Mouse (Mus musculus) heart, embryonic 10.5 days (tissue): ENCODE results near the gene Cmtr2. TPM values are rescaled to one million over a fixed set of nuclear protein-coding genes. Genes with fewer than 3 reads are reported as not detected.
A peak's percentile ranks its signal among the peaks of the same experiment; 100 is the strongest.

Experiments
- DNase-seq: peaks from one replicate; pipeline ENCODE4 v3.0.0-alpha.2; 2017; ENCODE audit warnings: low spot score
- H3K27ac ChIP-seq: fragments of 300-500 bp; sonication (generic); 2 replicates; pipeline ENCODE4 v1.5.1; 2016; ENCODE audit warnings: mild to moderate bottlenecking
- H3K27me3 ChIP-seq: fragments of 300-500 bp; sonication (generic); 2 replicates; pipeline ENCODE4 v1.6.1; 2016; ENCODE audit warnings: mild to moderate bottlenecking; ENCODE audit not compliant: poor library complexity, insufficient read depth, severe bottlenecking
- H3K36me3 ChIP-seq: fragments of 300-500 bp; sonication (generic); 2 replicates; pipeline ENCODE4 v1.6.1; 2016; ENCODE audit warnings: mild to moderate bottlenecking, moderate library complexity
- H3K4me1 ChIP-seq: fragments of 300-500 bp; sonication (generic); 2 replicates; pipeline ENCODE4 v1.6.1; 2016; ENCODE audit warnings: mild to moderate bottlenecking
- H3K4me3 ChIP-seq: fragments of 300-500 bp; sonication (generic); 2 replicates; pipeline ENCODE4 v1.5.1; 2016; ENCODE audit warnings: mild to moderate bottlenecking, moderate library complexity
- H3K9me3 ChIP-seq: fragments of 300-500 bp; sonication (generic); 2 replicates; pipeline ENCODE4 v1.6.1; 2016; ENCODE audit warnings: mild to moderate bottlenecking, moderate library complexity
- WGBS: fragments of 180-500 bp; shearing (Covaris S2); methylation state at CpG from one replicate; pipeline ENCODE4 v1.1.7; 2016; 5-methylcytosine and 5-hydroxymethylcytosine counted together
- polyA plus RNA-seq: library from polyadenylated mRNA; unstranded; fragments of >200 nt; fragmentation: Nextera tagmentation; extraction: Ambion mirVana; gene quantifications from 2 replicates; pipeline ENCODE4 v1.2.1, GENCODE M21; 2016

The Cmtr2 gene
- polyA plus RNA-seq, 1 experiment from 2014 or later, result 7.6 TPM

GRCm38 (mm10) chr8:110216253-110216652, 788 bp downstream of the Cmtr2 start:
- Histone ChIP-seq H3K9me3 (no peaks in the 10 kb centered on the region), H3K27ac (no peak overlapping the region), H3K4me1 (peaks cover 11% of the 10 kb centered on the region), H3K36me3 (peaks cover 5% of the 10 kb centered on the region), H3K4me3 (no peak overlapping the region), H3K27me3 (no peaks in the 10 kb centered on the region)
- WGBS, result 68% methylated on average over 5 of the region's 5 CpGs
- DNase-seq, result no peak

GRCm38 (mm10) chr8:110217198-110217597, 1.7 kb downstream of the Cmtr2 start:
- Histone ChIP-seq H3K27ac (peak overlapping the region; percentile 83; the same call in 1 of the 2 replicates), H3K9me3 (no peaks in the 10 kb centered on the region), H3K36me3 (peaks cover 14% of the 10 kb centered on the region), H3K4me1 (peaks cover 11% of the 10 kb centered on the region), H3K27me3 (no peaks in the 10 kb centered on the region), H3K4me3 (peak overlapping the region; percentile 76)
- WGBS, result 37% methylated on average over 5 of the region's 5 CpGs
- DNase-seq, result no peak

- 0% methylated on average over 43 of the region's 43 CpGs for WGBS
- peak overlapping the region; percentile 83 for H3K27ac ChIP-seq
Observed at GRCm38 (mm10) chr8:110217681-110218131, 2.2 kb downstream of the Cmtr2 start.

GRCm38 (mm10) chr8:110218511-110218910, 3.0 kb downstream of the Cmtr2 start:
- no peak for DNase-seq
- Histone ChIP-seq H3K36me3 (peaks cover 28% of the 10 kb centered on the region), H3K27ac (no peak overlapping the region), H3K27me3 (no peaks in the 10 kb centered on the region), H3K9me3 (no peaks in the 10 kb centered on the region), H3K4me3 (peak overlapping the region; percentile 76), H3K4me1 (peaks cover 11% of the 10 kb centered on the region)
- whole genome bisulfite sequencing, result 69% methylated on average over 5 of the region's 5 CpGs

More at GRCm38 (mm10) chr8:110217681-110218131, 2.2 kb downstream of the Cmtr2 start:
- peak; percentile 100 for DNase-seq
- H3K4me3 ChIP-seq, result peak overlapping the region; percentile 76
- H3K36me3 ChIP-seq, result peaks cover 19% of the 10 kb centered on the region
- H3K4me1 ChIP-seq, result peaks cover 11% of the 10 kb centered on the region
- H3K9me3 ChIP-seq, result no peaks in the 10 kb centered on the region
- H3K27me3 ChIP-seq, result no peaks in the 10 kb centered on the region

GRCm38 (mm10) chr8:110220936-110221335, 5.5 kb downstream of the Cmtr2 start:
- Histone ChIP-seq H3K4me3 (no peak overlapping the region), H3K27me3 (no peaks in the 10 kb centered on the region), H3K4me1 (peaks cover 11% of the 10 kb centered on the region), H3K27ac (no peak overlapping the region), H3K9me3 (no peaks in the 10 kb centered on the region), H3K36me3 (peaks cover 32% of the 10 kb centered on the region)
- WGBS, result 90% methylated on average over 14 of the region's 14 CpGs
- no peak for DNase-seq

- Histone ChIP-seq H3K9me3 (no peaks in the 10 kb centered on the region), H3K4me3 (no peak overlapping the region), H3K36me3 (no peaks in the 10 kb centered on the region), H3K4me1 (no peaks in the 10 kb centered on the region), H3K27ac (no peak overlapping the region), H3K27me3 (no peaks in the 10 kb centered on the region)
- WGBS, result 78% methylated on average over 6 of the region's 6 CpGs
- DNase-seq, result no peak
Observed at GRCm38 (mm10) chr8:110230803-110231202, 15.3 kb downstream of the Cmtr2 start.

- DNase-seq, result no peak
- 41% methylated on average over 7 of the region's 7 CpGs for WGBS
- no peaks in the 10 kb centered on the region for H3K4me1 ChIP-seq
- H3K9me3 ChIP-seq, result no peaks in the 10 kb centered on the region
- H3K27ac ChIP-seq, result no peak overlapping the region
- no peaks in the 10 kb centered on the region for H3K36me3 ChIP-seq
- no peaks in the 10 kb centered on the region for H3K27me3 ChIP-seq
- H3K4me3 ChIP-seq, result no peak overlapping the region
Observed at GRCm38 (mm10) chr8:110242278-110243177, 27.1 kb downstream of the Cmtr2 start.

GRCm38 (mm10) chr8:110244566-110244965, 29.1 kb downstream of the Cmtr2 start:
- H3K4me3 ChIP-seq, result no peak overlapping the region
- WGBS, result 42% methylated on average over 2 of the region's 2 CpGs

GRCm38 (mm10) chr8:110247238-110247637, 31.8 kb downstream of the Cmtr2 start:
- no peaks in the 10 kb centered on the region for H3K36me3 ChIP-seq
- no peak overlapping the region for H3K4me3 ChIP-seq
- WGBS, result 77% methylated on average over 6 of the region's 6 CpGs
- DNase-seq, result no peak
- no peaks in the 10 kb centered on the region for H3K9me3 ChIP-seq
- no peaks in the 10 kb centered on the region for H3K27me3 ChIP-seq
- H3K4me1 ChIP-seq, result no peaks in the 10 kb centered on the region
- H3K27ac ChIP-seq, result no peak overlapping the region

More at GRCm38 (mm10) chr8:110244566-110244965, 29.1 kb downstream of the Cmtr2 start:
- H3K27me3 ChIP-seq, result no peaks in the 10 kb centered on the region
- H3K36me3 ChIP-seq, result no peaks in the 10 kb centered on the region
- no peak for DNase-seq
- H3K4me1 ChIP-seq, result no peaks in the 10 kb centered on the region
- no peak overlapping the region for H3K27ac ChIP-seq
- no peaks in the 10 kb centered on the region for H3K9me3 ChIP-seq

- Histone ChIP-seq H3K9me3 (no peaks in the 10 kb centered on the region), H3K27me3 (no peaks in the 10 kb centered on the region), H3K4me3 (no peak overlapping the region), H3K4me1 (no peaks in the 10 kb centered on the region), H3K27ac (no peak overlapping the region), H3K36me3 (no peaks in the 10 kb centered on the region)
- no peak for DNase-seq
- 66% methylated on average over 4 of the region's 4 CpGs for WGBS
Observed at GRCm38 (mm10) chr8:110253986-110254385, 38.5 kb downstream of the Cmtr2 start.

GRCm38 (mm10) chr8:110265796-110266305, 50.4 kb downstream of the Cmtr2 start:
- Histone ChIP-seq H3K36me3 (no peaks in the 10 kb centered on the region), H3K9me3 (no peaks in the 10 kb centered on the region), H3K27me3 (no peaks in the 10 kb centered on the region), H3K27ac (no peak overlapping the region), H3K4me3 (no peak overlapping the region), H3K4me1 (peaks cover 14% of the 10 kb centered on the region)
- no peak for DNase-seq
- WGBS, result 57% methylated on average over 11 of the region's 11 CpGs

- Histone ChIP-seq H3K9me3 (no peaks in the 10 kb centered on the region), H3K27me3 (no peaks in the 10 kb centered on the region), H3K4me3 (peak within 1 kb of the TSS; percentile 57), H3K36me3 (no peaks in the 10 kb centered on the region), H3K27ac (no peak within 1 kb of the TSS), H3K4me1 (peaks cover 14% of the 10 kb centered on the region)
- WGBS, result under 1% methylated on average over 15 of the region's 15 CpGs
- peak; percentile 84 for DNase-seq
Observed at GRCm38 (mm10) chr8:110266741-110267140, 51.3 kb downstream of the Cmtr2 start, which contains the start of gene Hydin. TSS of gene Hydin (plus strand) at chr8:110266977.

GRCm38 (mm10) chr8:110267268-110267667, 51.8 kb downstream of the Cmtr2 start:
- no peak overlapping the region for H3K27ac ChIP-seq
- peaks cover 14% of the 10 kb centered on the region for H3K4me1 ChIP-seq
- 12% methylated on average over 12 of the region's 12 CpGs for WGBS
- no peaks in the 10 kb centered on the region for H3K9me3 ChIP-seq
- no peaks in the 10 kb centered on the region for H3K36me3 ChIP-seq
- H3K4me3 ChIP-seq, result peak overlapping the region; percentile 57
- no peak for DNase-seq
- no peaks in the 10 kb centered on the region for H3K27me3 ChIP-seq
